7 mouse cellular contexts compared by ENCODE assay signal in the genomic region with DNA sequence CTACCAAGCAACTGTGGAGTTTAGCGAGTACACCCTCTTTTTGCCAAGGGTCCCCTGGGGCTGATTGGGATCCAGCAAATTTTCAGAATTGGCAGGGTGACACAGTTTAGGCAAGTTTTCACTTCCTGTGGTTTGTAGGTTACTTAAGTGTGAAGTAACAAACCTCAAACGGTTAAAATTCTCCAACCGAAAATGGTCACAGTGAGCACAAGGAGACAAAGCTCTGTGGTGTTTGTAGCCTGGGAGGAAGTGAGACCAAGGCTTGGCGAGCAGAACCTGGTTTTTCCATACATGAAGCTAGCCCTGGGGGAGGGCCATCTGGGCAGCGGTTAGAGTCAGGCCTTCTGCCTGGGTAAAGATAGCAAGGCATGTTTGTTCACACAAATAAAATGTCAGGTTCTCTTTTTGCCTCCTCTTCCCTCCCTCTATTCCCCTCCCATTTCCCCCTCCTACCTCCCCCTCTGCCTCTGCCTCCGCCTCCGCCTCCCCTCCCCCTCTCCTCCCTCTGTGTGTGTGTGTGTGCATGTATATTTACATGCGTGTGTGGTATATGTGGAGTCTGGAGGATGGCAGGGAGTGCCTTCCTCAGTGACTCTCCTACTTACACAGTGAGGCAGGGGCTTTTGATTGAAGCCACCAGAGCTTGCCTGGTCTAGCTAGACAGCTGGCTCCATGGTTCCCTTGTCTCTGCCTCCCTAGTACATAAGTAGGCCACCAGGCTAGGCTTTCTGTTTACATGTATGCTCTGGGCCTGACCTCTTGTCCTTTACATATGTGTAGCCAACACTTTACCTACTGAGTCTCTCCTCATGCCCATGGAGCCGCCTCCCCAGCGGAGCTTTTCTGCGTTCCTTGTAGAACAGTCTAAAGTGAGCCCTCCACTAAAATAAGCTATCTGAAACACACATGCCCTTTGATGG.
DNase-seq lines count a peak whose midpoint lies in the region; ATAC-seq and TF ChIP-seq lines count a peak whose summit lies in the region.

No protein-coding gene starts in this region.

- no peak overlapping the region for H3K4me3 ChIP-seq in bone marrow, adult 2 months (replicated peaks; ENCODE audit: control insufficient read depth, low read depth, low read length)
- no peak overlapping the region for H3K4me3 ChIP-seq in kidney, postnatal 0 days (replicated peaks; ENCODE audit: low read depth, low read length)

- no peak; the same call in 1 of the 2 replicates for TF ChIP-seq POLR2A in bone marrow, adult 2 months (IDR thresholded peaks at IDR 0.05; ENCODE audit: borderline replicate concordance, control insufficient read depth, low read depth, low read length)

- peak; percentile 36 for DNase-seq in retina, postnatal 1 day
- no peak for DNase-seq in retina, embryonic 14.5 days (ENCODE audit: low spot score)
- DNase-seq in kidney, postnatal 0 days (ENCODE audit: low spot score): peak; percentile 15
- peak; percentile 87 for DNase-seq in thymus, postnatal 4 days
- DNase-seq in left cerebral cortex, adult 18-20 months (ENCODE audit: low spot score in 2 of 2): no peak

- no peak overlapping the region for H3K9ac ChIP-seq in kidney, postnatal 0 days (ENCODE audit: low read depth, low read length)

- no peak overlapping the region for H3K4me2 ChIP-seq in kidney, postnatal 0 days (ENCODE audit: low read length)

- no peaks in the 10 kb centered on the region for H3K27me3 ChIP-seq in kidney, postnatal 0 days (ENCODE audit: insufficient read depth, low read length)

- no peaks in the 10 kb centered on the region for H3K36me3 ChIP-seq in kidney, postnatal 0 days (ENCODE audit: insufficient read depth, low read length)

- no peak for TF ChIP-seq CTCF in bone marrow, adult 2 months (IDR thresholded peaks at IDR 0.05; ENCODE audit: control insufficient read depth, insufficient read depth, low read length)
- TF ChIP-seq CTCF in kidney, postnatal 0 days (IDR thresholded peaks at IDR 0.05; ENCODE audit: low read depth): no peak

- ATAC-seq in kidney, postnatal 0 days (replicated peaks; ENCODE audit: low FRiP score, low read depth): peak; percentile 17; the same call in 1 of the 2 replicates
- peak; percentile 93 for ATAC-seq in megakaryocyte-erythroid progenitor cell, adult 5-6 weeks (replicated peaks; ENCODE audit: low FRiP score, low TSS enrichment, poor library complexity, severe bottlenecking)

- 15% methylated on average over 11 of the region's 11 CpGs for WGBS in bone marrow, adult 2 months
- 57% methylated on average over 10 of the region's 11 CpGs for WGBS in kidney, postnatal 0 days

- H3K9me3 ChIP-seq in kidney, postnatal 0 days (replicated peaks; ENCODE audit: low read length): no peaks in the 10 kb centered on the region

- H3K27ac ChIP-seq in bone marrow, adult 2 months (ENCODE audit: control insufficient read depth, insufficient read depth, low read depth, low read length, poor library complexity): peak overlapping the region; percentile 87
- H3K27ac ChIP-seq in kidney, postnatal 0 days: no peak overlapping the region

- H3K4me1 ChIP-seq in bone marrow, adult 2 months (ENCODE audit: control insufficient read depth, insufficient read depth, low read length): peaks cover 16% of the 10 kb centered on the region
- no peaks in the 10 kb centered on the region for H3K4me1 ChIP-seq in kidney, postnatal 0 days (replicated peaks; ENCODE audit: insufficient read depth, low read length)

Comparison
In these comparisons a context has a peak if more than half of its experiments do, and no peak if none do; other contexts are left out.
1. DNase-seq: peak in retina, postnatal 1 day (single experiment), kidney, postnatal 0 days (single experiment) and thymus, postnatal 4 days (single experiment); none in retina, embryonic 14.5 days (single experiment) and left cerebral cortex, adult 18-20 months (0 of 2).